In the genomic region with DNA sequence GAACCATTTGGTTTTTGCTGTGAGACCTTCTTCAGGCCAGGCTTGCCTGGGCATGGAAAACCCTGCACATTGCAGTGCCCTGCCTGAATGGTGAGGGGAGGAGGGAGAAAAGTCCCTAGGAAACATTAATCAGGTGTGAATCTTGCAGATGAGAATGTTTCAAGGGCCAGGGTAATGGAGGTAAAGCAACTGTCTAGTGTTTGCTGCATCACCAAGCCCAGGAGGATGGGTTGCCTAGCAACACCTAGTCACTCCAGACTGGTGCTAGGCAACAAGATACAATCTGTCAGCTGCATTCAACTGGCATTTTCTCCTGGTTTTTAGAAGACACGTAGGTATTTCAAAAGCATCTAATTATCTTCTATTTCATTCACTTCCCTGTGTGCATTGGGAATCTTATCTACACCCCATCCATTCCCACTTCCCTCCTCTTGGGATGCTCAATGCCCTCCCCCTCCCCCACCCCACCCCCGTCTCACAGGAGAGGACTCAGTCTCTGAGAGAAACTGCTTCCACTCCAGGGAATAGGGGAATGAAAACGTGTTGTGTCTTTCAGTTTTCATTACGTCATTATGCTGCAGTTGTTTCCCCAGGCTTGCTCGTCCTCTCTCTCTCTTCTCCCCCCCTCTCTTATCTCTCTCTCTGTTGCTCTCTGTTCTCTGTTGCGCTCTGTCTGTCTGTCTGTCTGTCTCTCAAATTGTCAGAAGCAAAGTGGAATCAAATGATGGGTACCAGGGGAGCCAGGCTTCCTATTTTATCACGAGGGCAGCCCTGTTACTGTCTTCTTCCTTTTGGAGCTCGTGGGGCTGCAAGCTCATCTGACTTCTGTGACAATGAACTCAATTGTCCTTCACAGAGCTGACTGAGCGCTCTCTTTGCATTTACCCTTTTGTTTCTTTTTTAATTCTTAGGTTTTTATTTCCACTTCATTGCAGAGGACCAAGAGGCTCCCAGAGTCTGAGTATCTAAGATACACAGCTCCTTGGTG, we compare ENCODE assay signal across 9 mouse cellular contexts. TPM values are rescaled to one million over a fixed set of nuclear protein-coding genes. Genes with fewer than 3 reads are reported as not detected.
A peak's percentile ranks its signal among the peaks of the same experiment; 100 is the strongest.
DNase-seq lines count a peak whose midpoint lies in the region; ATAC-seq lines count a peak whose summit lies in the region.
"Had no signal": no experiment of that assay in that cellular context is flagged by ENCODE, and none has a peak within 500 bp of the region (broad histone marks: within the 10 kb centered on the region; RNA-seq: fewer than 3 reads in every experiment).

No protein-coding gene starts in this region.

- peak overlapping the region; percentile 8; the same call in 1 of the 2 replicates for H3K4me2 ChIP-seq in hindbrain, embryonic 11.5 days (replicated peaks; ENCODE audit: low read depth, low read length)

- DNase-seq in cerebellum, postnatal 14 days, result peak; percentile 39 to 51
- DNase-seq in cerebellum, adult 9-11 months, result no peak
- DNase-seq in hindbrain, embryonic 11.5 days (ENCODE audit: low spot score), result peak; percentile 75
- peak; percentile 51 for DNase-seq in left cerebral cortex, postnatal 36 days (ENCODE audit: low spot score in 2 of 2)
- peak; percentile 57 for DNase-seq in right cerebral cortex, postnatal 25 days
- no peak for DNase-seq in gastrocnemius, postnatal 4 days (ENCODE audit: low spot score in 2 of 2)
- no peak for DNase-seq in liver
- no peak for DNase-seq in heart, embryonic 10.5 days (ENCODE audit: low spot score)

- intact Hi-C loops in left cerebral cortex, postnatal 36 days (cut with DNase I), result loop anchor here (10.0 kb wide), 1 partner anchor 458 kb away; no protein-coding TSS in a partner anchor

- H3K4me1 ChIP-seq in hindbrain, embryonic 11.5 days (replicated peaks; ENCODE audit: control insufficient read depth, insufficient read depth, low read length), result no peaks in the 10 kb centered on the region
- 0 out of 2 replicates have a peak, but pooled peaks cover 11% of the 10 kb centered on the region for H3K4me1 ChIP-seq in heart, embryonic 10.5 days

- H3K27me3 ChIP-seq in hindbrain, embryonic 11.5 days (ENCODE audit: control insufficient read depth, insufficient read depth, low read length), result no peaks in the 10 kb centered on the region
- no peaks in the 10 kb centered on the region for H3K27me3 ChIP-seq in heart, embryonic 10.5 days (ENCODE audit: insufficient read depth, poor library complexity, severe bottlenecking)

- ATAC-seq in hindbrain, embryonic 11.5 days (ENCODE audit: low FRiP score), result peak; percentile 97

- no peak overlapping the region for H3K9ac ChIP-seq in hindbrain, embryonic 11.5 days (ENCODE audit: low read depth, low read length)

- peak overlapping the region; percentile 72 for H3K27ac ChIP-seq in hindbrain, embryonic 11.5 days (ENCODE audit: low read depth, low read length)
- no peak overlapping the region for H3K27ac ChIP-seq in heart, embryonic 10.5 days

- H3K36me3 ChIP-seq in hindbrain, embryonic 11.5 days (ENCODE audit: control insufficient read depth, insufficient read depth, low read length), result no peaks in the 10 kb centered on the region
- no peaks in the 10 kb centered on the region for H3K36me3 ChIP-seq in heart, embryonic 10.5 days

- H3K4me3 ChIP-seq in hindbrain, embryonic 11.5 days (ENCODE audit: low read depth, low read length), result no peak overlapping the region
- no peak overlapping the region for H3K4me3 ChIP-seq in heart, embryonic 10.5 days

- peaks cover 2% of the 10 kb centered on the region; the same call in 1 of the 2 replicates for H3K9me3 ChIP-seq in hindbrain, embryonic 11.5 days (ENCODE audit: control insufficient read depth, low read length)
- H3K9me3 ChIP-seq in heart, embryonic 10.5 days, result 0 out of 2 replicates have a peak, but pooled peaks cover 4% of the 10 kb centered on the region

- 18% methylated on average over 9 of the region's 9 CpGs for WGBS in hindbrain, embryonic 11.5 days
- WGBS in heart, embryonic 10.5 days, result 26% methylated on average over 9 of the region's 9 CpGs

RNA-seq across cellular contexts. Expression of gene Kl, which starts 46.1 kb away (rescaled TPM):
- polyA plus RNA-seq in hindbrain, embryonic 11.5 days (2014; fragmentation: Nextera tagmentation; extraction: Ambion mirVana), result 0.07 and 0.26 TPM in 2 replicates
- 1 to 10 TPM; 2.8 to 3.2 TPM for total RNA-seq in left cerebral cortex, postnatal 36 days (2021)
- total RNA-seq in gastrocnemius, postnatal 4 days (2021), result 1 to 10 TPM; 3.0 to 3.4 TPM
- 0.10 and 0.18 TPM in 2 replicates for polyA plus RNA-seq in heart, embryonic 10.5 days (2016; fragmentation: Nextera tagmentation; extraction: Ambion mirVana)
- total RNA-seq: neutrophil, adult 5-6 weeks had no signal

Comparison
In these comparisons a context has a peak if more than half of its experiments do, and no peak if none do; other contexts are left out.
1. DNase-seq: peak in cerebellum, postnatal 14 days (2 of 2), hindbrain, embryonic 11.5 days (single experiment), left cerebral cortex, postnatal 36 days (2 of 2) and right cerebral cortex, postnatal 25 days (single experiment); none in cerebellum, adult 9-11 months (single experiment), gastrocnemius, postnatal 4 days (0 of 2), liver (single experiment) and heart, embryonic 10.5 days (single experiment).